Mouse (Mus musculus) common myeloid progenitor, adult 5-6 weeks (primary cell): ENCODE data around the gene Gm11032. TPM values are rescaled to one million over a fixed set of nuclear protein-coding genes. Genes with fewer than 3 reads are reported as not detected.

Experiments
- total RNA-seq: library from RNA; stranded (forward); fragments of 200-1000, 187-1606 nt; gene quantifications from 2 replicates; pipeline ENCODE4 v1.2.3, GENCODE M21; 2017

The Gm11032 gene
- total RNA-seq, 1 experiment from 2014 or later, result not detected

Other genes starting within 250 kb of the Gm11032 start
- 1.5 TPM in 1 of 2 replicates, not detected in the other for gene Hormad2, start 179.0 kb upstream of the Gm11032 start, total RNA-seq
- 42.0 and 47.0 TPM in 2 replicates for gene Mtmr3, start 25.2 kb upstream of the Gm11032 start, total RNA-seq
- 18.8 and 22.0 TPM in 2 replicates for gene Ascc2, start 17.7 kb downstream of the Gm11032 start, total RNA-seq
- gene Uqcr10, start 84.3 kb downstream of the Gm11032 start, total RNA-seq, result 117 and 123 TPM in 2 replicates
- 6.0 and 11.5 TPM in 2 replicates for gene Zmat5, start 84.6 kb downstream of the Gm11032 start, total RNA-seq
- not detected in 2 replicates for gene Cabp7, start 126.7 kb downstream of the Gm11032 start, total RNA-seq
- gene Nf2, start 229.5 kb downstream of the Gm11032 start, total RNA-seq, result 72.8 and 88.8 TPM in 2 replicates